In the genomic region with DNA sequence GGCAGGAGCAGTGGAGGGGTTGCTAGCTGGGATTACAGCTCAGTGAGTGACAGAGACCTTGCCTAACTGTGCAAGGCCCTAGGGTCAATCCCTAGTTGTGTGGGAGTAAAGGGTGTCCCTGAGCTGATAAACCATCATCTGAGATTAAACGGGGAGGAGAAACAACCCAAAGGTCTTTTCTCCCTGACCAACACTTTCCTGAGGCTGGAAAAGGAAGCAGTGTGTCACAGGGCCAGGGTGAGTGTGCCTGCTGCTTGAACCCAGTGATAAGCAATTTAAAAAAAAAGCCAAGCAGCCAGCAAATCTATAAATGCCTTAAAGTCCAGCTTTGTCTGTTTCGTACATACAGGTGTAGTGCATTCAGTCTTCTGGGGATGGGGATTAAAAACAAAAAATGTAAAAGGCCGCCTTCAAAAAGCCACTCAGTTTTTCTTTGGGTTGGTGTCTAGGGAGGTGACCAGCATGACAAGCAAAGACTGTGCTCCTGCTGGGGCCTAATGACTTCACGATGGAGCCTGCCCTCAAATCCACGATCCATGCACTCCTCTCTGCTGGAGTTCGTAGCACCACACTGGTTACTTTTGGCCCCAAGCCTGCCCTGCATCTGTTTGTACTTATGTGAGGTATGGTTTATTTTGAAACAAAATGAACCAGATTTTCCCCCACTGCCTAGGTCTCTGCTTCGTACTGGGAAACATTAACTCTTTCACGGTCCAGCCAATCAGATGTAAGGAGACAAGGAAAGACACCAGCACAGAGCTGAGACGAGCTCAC, we compare ENCODE assay signal across 15 mouse cellular contexts. TPM values are rescaled to one million over a fixed set of nuclear protein-coding genes. Genes with fewer than 3 reads are reported as not detected.
DNase-seq lines count a peak whose midpoint lies in the region; ATAC-seq and TF ChIP-seq lines count a peak whose summit lies in the region.
"Had no signal": no experiment of that assay in that cellular context is flagged by ENCODE, and none has a peak within 500 bp of the region (broad histone marks: within the 10 kb centered on the region; RNA-seq: fewer than 3 reads in every experiment).

No protein-coding gene starts in this region.

- 49% methylated on average over 9 of the region's 9 CpGs for WGBS in midbrain, embryonic 10.5 days
- WGBS in midbrain, embryonic 14.5 days: 50% methylated on average over 9 of the region's 9 CpGs
- whole genome bisulfite sequencing in intestine, embryonic 16.5 days: 53% methylated on average over 9 of the region's 9 CpGs
- 56% methylated on average over 9 of the region's 9 CpGs for WGBS in stomach, postnatal 0 days

- H3K9me3 ChIP-seq in midbrain, embryonic 10.5 days (replicated peaks): no peaks in the 10 kb centered on the region
- no peaks in the 10 kb centered on the region for H3K9me3 ChIP-seq in midbrain, embryonic 14.5 days (ENCODE audit: control insufficient read depth, low read length)
- no peaks in the 10 kb centered on the region for H3K9me3 ChIP-seq in intestine, embryonic 16.5 days (ENCODE audit: control insufficient read depth, low read length)
- H3K9me3 ChIP-seq in stomach, postnatal 0 days (ENCODE audit: control insufficient read depth, low read length): no peaks in the 10 kb centered on the region
- H3K9me3 ChIP-seq: embryonic facial prominence, embryonic 15.5 days had no signal

- no peak overlapping the region for H3K4me2 ChIP-seq in midbrain, embryonic 14.5 days (ENCODE audit: low read length)
- no peak overlapping the region for H3K4me2 ChIP-seq in intestine, embryonic 16.5 days (ENCODE audit: low read depth, low read length)
- no peak overlapping the region for H3K4me2 ChIP-seq in stomach, postnatal 0 days (replicated peaks; ENCODE audit: low read depth)
- H3K4me2 ChIP-seq: embryonic facial prominence, embryonic 15.5 days had no signal

- H3K36me3 ChIP-seq in midbrain, embryonic 10.5 days: no peaks in the 10 kb centered on the region
- H3K36me3 ChIP-seq in midbrain, embryonic 14.5 days (ENCODE audit: control insufficient read depth, insufficient read depth, low read length): no peaks in the 10 kb centered on the region
- no peaks in the 10 kb centered on the region for H3K36me3 ChIP-seq in intestine, embryonic 16.5 days (ENCODE audit: control insufficient read depth, insufficient read depth, low read length)
- no peaks in the 10 kb centered on the region for H3K36me3 ChIP-seq in stomach, postnatal 0 days (ENCODE audit: control insufficient read depth, insufficient read depth, low read length)
- H3K36me3 ChIP-seq: embryonic facial prominence, embryonic 15.5 days had no signal

- no peak for ATAC-seq in midbrain, embryonic 14.5 days (ENCODE audit: low FRiP score, low TSS enrichment)
- ATAC-seq in intestine, embryonic 16.5 days: peak; percentile 60
- peak; percentile 60; the same call in 1 of the 2 replicates for ATAC-seq in stomach, postnatal 0 days (ENCODE audit: low FRiP score, low TSS enrichment)
- ATAC-seq: forebrain, embryonic 16.5 days; liver, postnatal 0 days had no signal

- H3K27me3 ChIP-seq in midbrain, embryonic 10.5 days (ENCODE audit: low read depth, poor library complexity, severe bottlenecking): no peaks in the 10 kb centered on the region
- H3K27me3 ChIP-seq in midbrain, embryonic 14.5 days (ENCODE audit: control insufficient read depth, insufficient read depth, low read length): no peaks in the 10 kb centered on the region
- H3K27me3 ChIP-seq in intestine, embryonic 16.5 days (replicated peaks; ENCODE audit: control insufficient read depth, insufficient read depth, low read length): no peaks in the 10 kb centered on the region
- no peaks in the 10 kb centered on the region for H3K27me3 ChIP-seq in stomach, postnatal 0 days (ENCODE audit: control insufficient read depth, insufficient read depth, low read length)
- H3K27me3 ChIP-seq: embryonic facial prominence, embryonic 15.5 days had no signal

- DNase-seq in cerebellum, adult 11-12 months: peak; percentile 5
- no peak for DNase-seq in cerebellum, postnatal 36 days
- peak; percentile 51 for DNase-seq in midbrain, embryonic 10.5 days (ENCODE audit: low spot score)
- no peak for DNase-seq in midbrain, embryonic 14.5 days
- peak; percentile 23 for DNase-seq in stomach, postnatal 0 days (ENCODE audit: low spot score)
- DNase-seq in kidney, postnatal 4 days: no peak
- DNase-seq in gastrocnemius, adult 18-20 months (ENCODE audit: low spot score): no peak
- DNase-seq: adrenal gland, postnatal 10 days; gastrocnemius, postnatal 25 days; kidney, adult 11 months; kidney, postnatal 36 days; liver, postnatal 0 days had no signal

- 0 out of 2 replicates have a peak overlapping the region, but pooled peaks have one; percentile 9 for H3K27ac ChIP-seq in midbrain, embryonic 10.5 days (replicated peaks)
- H3K27ac ChIP-seq in midbrain, embryonic 14.5 days (replicated peaks; ENCODE audit: low read depth, low read length): no peak overlapping the region
- peak overlapping the region; percentile 27; the same call in 1 of the 2 replicates for H3K27ac ChIP-seq in intestine, embryonic 16.5 days (ENCODE audit: low read length)
- H3K27ac ChIP-seq in stomach, postnatal 0 days (replicated peaks): peak overlapping the region; percentile 13; the same call in 1 of the 2 replicates

- no peak for TF ChIP-seq EP300 in stomach, postnatal 0 days (optimal IDR thresholded peaks at IDR 0.05)

- no peak for TF ChIP-seq CTCF in stomach, postnatal 0 days (IDR thresholded peaks at IDR 0.05; ENCODE audit: low read depth)

- no peak overlapping the region for H3K9ac ChIP-seq in midbrain, embryonic 14.5 days (replicated peaks; ENCODE audit: low read length)
- no peak overlapping the region for H3K9ac ChIP-seq in intestine, embryonic 16.5 days (ENCODE audit: low read depth, low read length)
- H3K9ac ChIP-seq in stomach, postnatal 0 days (ENCODE audit: low read length): no peak overlapping the region
- H3K9ac ChIP-seq: embryonic facial prominence, embryonic 15.5 days; liver, postnatal 0 days had no signal

- 0 out of 2 replicates have a peak, but pooled peaks cover 4% of the 10 kb centered on the region for H3K4me1 ChIP-seq in midbrain, embryonic 10.5 days
- H3K4me1 ChIP-seq in midbrain, embryonic 14.5 days (ENCODE audit: control insufficient read depth, insufficient read depth, low read length): no peaks in the 10 kb centered on the region
- H3K4me1 ChIP-seq in intestine, embryonic 16.5 days (ENCODE audit: control insufficient read depth, insufficient read depth, low read length): peaks cover 13% of the 10 kb centered on the region; the same call in 1 of the 2 replicates
- no peaks in the 10 kb centered on the region for H3K4me1 ChIP-seq in stomach, postnatal 0 days (replicated peaks; ENCODE audit: control insufficient read depth, insufficient read depth)

- H3K4me3 ChIP-seq in midbrain, embryonic 10.5 days: no peak overlapping the region
- no peak overlapping the region for H3K4me3 ChIP-seq in midbrain, embryonic 14.5 days (replicated peaks; ENCODE audit: low read depth, low read length)
- H3K4me3 ChIP-seq in intestine, embryonic 16.5 days (ENCODE audit: low read length): no peak overlapping the region
- H3K4me3 ChIP-seq in stomach, postnatal 0 days (ENCODE audit: low read depth, low read length): no peak overlapping the region
- H3K4me3 ChIP-seq: embryonic facial prominence, embryonic 15.5 days had no signal

RNA-seq across cellular contexts. Expression of gene Lpar1, which starts 35.3 kb away (rescaled TPM):
- 46.7 and 53.4 TPM in 2 replicates for polyA plus RNA-seq in midbrain, embryonic 10.5 days (2016; fragmentation: Nextera tagmentation; extraction: Ambion mirVana)
- polyA plus RNA-seq in midbrain, embryonic 14.5 days (2014; fragmentation: Nextera tagmentation; extraction: Ambion mirVana): 9.8 and 20.6 TPM in 2 replicates
- 53.4 and 54.1 TPM in 2 replicates for polyA plus RNA-seq in intestine, embryonic 16.5 days (2015; fragmentation: Nextera tagmentation; extraction: Ambion mirVana)
- 36.4 and 37.5 TPM in 2 replicates for polyA plus RNA-seq in stomach, postnatal 0 days (2015; fragmentation: Nextera tagmentation; extraction: Ambion mirVana)
- total RNA-seq in gastrocnemius, adult 18-20 months (2021): 10 to 100 TPM in 1 of 2 experiments, 1 to 10 TPM in 1; 4.4 to 10.2 TPM

Comparison
In these comparisons a context has a peak if more than half of its experiments do, and no peak if none do; other contexts are left out.
1. DNase-seq: peak in cerebellum, adult 11-12 months (single experiment), midbrain, embryonic 10.5 days (single experiment) and stomach, postnatal 0 days (single experiment); none in cerebellum, postnatal 36 days (0 of 2), midbrain, embryonic 14.5 days (single experiment), kidney, postnatal 4 days (0 of 2) and gastrocnemius, adult 18-20 months (single experiment).